ENCODE assay signal across 8 mouse cellular contexts in the genomic region with DNA sequence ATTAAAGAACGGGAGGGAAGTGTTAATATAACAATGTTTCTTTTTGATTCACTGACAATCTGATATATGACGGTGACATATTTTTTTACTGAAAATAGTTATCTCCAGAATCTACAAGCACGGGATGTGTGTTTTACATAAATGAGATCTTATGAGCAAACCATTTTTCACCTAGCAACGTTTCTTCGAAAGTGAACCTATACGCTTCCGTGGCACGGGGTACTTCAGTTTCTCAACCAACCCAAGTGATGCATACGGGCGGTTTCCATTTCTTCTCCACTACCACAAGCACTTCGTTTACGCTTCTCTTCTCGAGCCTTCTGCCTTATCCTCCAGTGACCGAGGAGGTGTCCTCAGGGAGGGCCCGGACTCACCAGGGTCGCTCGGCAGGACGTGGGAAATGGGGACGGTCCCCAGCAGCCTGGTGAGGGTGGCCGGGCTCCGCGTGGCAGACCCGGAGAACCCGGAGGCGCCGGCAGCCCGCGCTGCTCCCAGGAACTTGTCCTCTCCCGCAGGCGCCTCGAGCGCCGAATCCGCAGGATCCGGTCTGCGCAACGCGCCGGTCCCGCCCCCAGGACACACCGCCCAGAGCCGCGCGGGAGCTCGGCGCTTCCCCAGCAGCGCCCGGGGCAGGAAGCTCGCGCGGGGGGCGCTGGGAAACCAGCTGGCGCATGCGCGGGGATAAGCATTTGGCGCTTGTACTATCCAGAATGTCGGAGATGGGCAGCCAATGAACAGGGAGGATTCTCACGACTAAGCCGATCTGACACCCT. TPM values are rescaled to one million over a fixed set of nuclear protein-coding genes. Genes with fewer than 3 reads are reported as not detected.
DNase-seq lines count a peak whose midpoint lies in the region; ATAC-seq and TF ChIP-seq lines count a peak whose summit lies in the region.

Gene Zfp213 (minus strand): TSS at position 644 of the 773 bp plus-strand sequence.

- H3K9ac ChIP-seq in forebrain, postnatal 0 days, result peak within 1 kb of the TSS; percentile 92
- peak within 1 kb of the TSS; percentile 98 for H3K9ac ChIP-seq in lung, embryonic 16.5 days (ENCODE audit: low read length)

- H3K9me3 ChIP-seq in G1E (replicated peaks), result no peaks in the 10 kb centered on the region
- no peaks in the 10 kb centered on the region for H3K9me3 ChIP-seq in forebrain, postnatal 0 days (ENCODE audit: low read length)
- H3K9me3 ChIP-seq in lung, embryonic 16.5 days (ENCODE audit: control insufficient read depth, low read length), result no peaks in the 10 kb centered on the region

- ATAC-seq in G1E (ENCODE audit: extremely low read depth, insufficient number of reproducible peaks, low FRiP score, poor library complexity, severe bottlenecking), result peak; percentile 82
- ATAC-seq in forebrain, postnatal 0 days, result peak; percentile 97
- peak; percentile 99 for ATAC-seq in lung, embryonic 16.5 days (ENCODE audit: low read depth)

- no peak for TF ChIP-seq CTCF in G1E (IDR thresholded peaks at IDR 0.05; ENCODE audit: low read depth, low read length)
- TF ChIP-seq CTCF in forebrain, postnatal 0 days (IDR thresholded peaks at IDR 0.05; ENCODE audit: low read depth), result no peak

- no peaks in the 10 kb centered on the region for H3K27me3 ChIP-seq in G1E (ENCODE audit: insufficient read depth, low read length)
- no peaks in the 10 kb centered on the region for H3K27me3 ChIP-seq in forebrain, postnatal 0 days (ENCODE audit: insufficient read depth, low read length)
- H3K27me3 ChIP-seq in lung, embryonic 16.5 days (ENCODE audit: control insufficient read depth, insufficient read depth, low read depth, low read length), result no peaks in the 10 kb centered on the region

- H3K4me3 ChIP-seq in G1E (ENCODE audit: low read depth, low read length), result peak within 1 kb of the TSS; percentile 76
- peak within 1 kb of the TSS; percentile 96 for H3K4me3 ChIP-seq in forebrain, postnatal 0 days (ENCODE audit: low read depth, low read length)
- H3K4me3 ChIP-seq in lung, embryonic 16.5 days (ENCODE audit: low read length), result peak within 1 kb of the TSS; percentile 86

- peak within 1 kb of the TSS; percentile 97 for H3K27ac ChIP-seq in forebrain, postnatal 0 days (ENCODE audit: low read depth, low read length)
- H3K27ac ChIP-seq in lung, embryonic 16.5 days (ENCODE audit: low read length), result peak within 1 kb of the TSS; percentile 98

- under 1% methylated on average over 58 of the region's 59 CpGs for WGBS in forebrain, postnatal 0 days
- WGBS in lung, embryonic 16.5 days, result under 1% methylated on average over 59 of the region's 59 CpGs

- H3K4me1 ChIP-seq in G1E (ENCODE audit: insufficient read depth, low read depth, low read length), result peaks cover 21% of the 10 kb centered on the region
- peaks cover 6% of the 10 kb centered on the region for H3K4me1 ChIP-seq in forebrain, postnatal 0 days (ENCODE audit: insufficient read depth)
- H3K4me1 ChIP-seq in lung, embryonic 16.5 days (replicated peaks; ENCODE audit: control insufficient read depth, insufficient read depth, low read length), result peaks cover 11% of the 10 kb centered on the region

- H3K4me2 ChIP-seq in forebrain, postnatal 0 days (ENCODE audit: low read depth), result peak within 1 kb of the TSS; percentile 77
- H3K4me2 ChIP-seq in lung, embryonic 16.5 days (ENCODE audit: low read depth, low read length), result peak within 1 kb of the TSS; percentile 82

- DNase-seq in G1E (ENCODE audit: low spot score), result peak; percentile 93
- peak; percentile 96 to 99 for DNase-seq in cerebellum, adult 18-20 months
- peak; percentile 99 for DNase-seq in forebrain, postnatal 0 days
- peak; percentile 96 for DNase-seq in heart, postnatal 4 days
- peak; percentile 91 for DNase-seq in layer of hippocampus, adult 9-10 months (ENCODE audit: low spot score)
- DNase-seq in ovary, postnatal 10 days (ENCODE audit: low spot score), result peak; percentile 88
- peak; percentile 90 to 94 for DNase-seq in thymus, postnatal 10 days (ENCODE audit: low spot score in 2 of 2)

- H3K36me3 ChIP-seq in G1E (replicated peaks), result peaks cover 32% of the 10 kb centered on the region
- peaks cover 5% of the 10 kb centered on the region; the same call in 1 of the 2 replicates for H3K36me3 ChIP-seq in forebrain, postnatal 0 days (ENCODE audit: insufficient read depth)
- peaks cover 10% of the 10 kb centered on the region for H3K36me3 ChIP-seq in lung, embryonic 16.5 days (ENCODE audit: control insufficient read depth, insufficient read depth, low read length)

RNA-seq across cellular contexts. Expression of gene Zfp213, which starts in this region (rescaled TPM):
- total RNA-seq in G1E (2014; fragmentation: Nextera tagmentation), result 1.4 and 4.4 TPM in 2 replicates
- total RNA-seq in G1E (2017), result 4.2 and 5.3 TPM in 2 replicates
- polyA plus RNA-seq in G1E (2012), result 7.3 and 9.2 TPM in 2 replicates
- total RNA-seq in forebrain, postnatal 0 days (2014; rRNA removed), result 16.9 and 18.8 TPM in 2 replicates
- 10.7 and 10.9 TPM in 2 replicates for polyA plus RNA-seq in forebrain, postnatal 0 days (2015; fragmentation: Nextera tagmentation; extraction: Ambion mirVana)
- 1 to 10 TPM; 5.8 to 6.3 TPM for total RNA-seq in heart, postnatal 4 days (2021)
- polyA plus RNA-seq in lung, embryonic 16.5 days (2015; fragmentation: Nextera tagmentation; extraction: Ambion mirVana), result 17.4 and 21.7 TPM in 2 replicates

Comparison
In these comparisons a context has a peak if more than half of its experiments do, and no peak if none do; other contexts are left out.
1. Peak in every context shown above with its lines: DNase-seq, ATAC-seq, H3K4me3 ChIP-seq and H3K27ac ChIP-seq.